Mouse (Mus musculus): ENCODE measurements around the gene Zfp119b. TPM values are rescaled to one million over a fixed set of nuclear protein-coding genes. Genes with fewer than 3 reads are reported as not detected.
"Not testable (repeated sequence)": the region's sequence is repeated elsewhere in the genome, so short reads cannot be mapped to it uniquely, and the experiment has no call there.

The Zfp119b gene
- polyA plus RNA-seq, 1 experiment = 0.69 TPM

DNA sequence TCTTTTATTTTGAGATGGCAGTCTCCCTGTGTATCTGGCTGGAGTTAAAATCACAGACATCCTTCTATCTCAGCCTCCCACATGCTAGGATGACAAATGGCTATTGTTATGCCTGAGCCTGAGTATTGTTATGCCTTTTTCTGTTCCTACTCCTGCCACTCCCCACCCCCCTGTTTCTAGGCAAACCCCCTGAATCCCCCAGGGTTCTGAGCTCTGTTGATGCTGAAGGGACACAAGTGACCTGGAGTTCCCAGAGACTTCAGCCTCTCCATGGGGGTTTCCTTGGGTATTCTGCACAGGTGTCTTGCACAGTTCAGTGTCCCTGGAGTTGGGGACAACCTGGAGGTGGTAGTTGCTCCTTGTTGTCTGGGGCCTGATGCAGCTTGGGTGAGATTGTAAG is 2.7 kb upstream of the Zfp119b start:
- Histone ChIP-seq H3K4me3 (ENCODE audit: insufficient read depth, low read depth, low read length) (no peak overlapping the region), H3K36me3 (ENCODE audit: control insufficient read depth, insufficient read depth, low read length) (no peaks in the 10 kb centered on the region), H3K27me3 (replicated peaks; ENCODE audit: control insufficient read depth, insufficient read depth, low read length) (no peaks in the 10 kb centered on the region), H3K4me1 (ENCODE audit: control insufficient read depth, insufficient read depth, low read length) (peaks cover 4% of the 10 kb centered on the region; the same call in 1 of the 2 replicates), H3K27ac (ENCODE audit: insufficient read depth, low read depth, low read length) (no peak overlapping the region)
- DNase-seq = no peak
- TF ChIP-seq CTCF (conservative IDR thresholded peaks at IDR 0.05; ENCODE audit: insufficient read depth, insufficient read length, low read depth, low read length) (no peak), POLR2A (IDR thresholded peaks at IDR 0.05; ENCODE audit: low read depth, low read length) (no peak)

DNA sequence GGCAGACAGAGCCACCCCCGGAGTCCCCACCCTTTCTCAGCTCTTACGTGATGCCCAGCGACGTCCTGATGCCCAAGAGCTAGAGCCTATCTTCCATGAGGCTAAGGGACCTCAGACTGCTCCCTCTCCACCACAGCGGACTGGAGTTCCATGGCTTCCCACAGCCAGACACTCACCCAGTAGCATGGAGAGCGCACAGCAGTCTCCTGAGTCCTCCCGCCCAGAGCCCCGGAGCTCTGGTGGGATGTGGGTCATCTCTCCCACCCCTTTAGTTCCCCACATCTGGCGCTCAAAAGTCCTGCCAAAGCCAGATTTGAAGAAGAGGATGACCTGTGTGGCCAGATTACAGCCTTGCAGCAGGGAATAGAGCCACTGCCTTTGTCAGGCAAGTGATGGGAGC is 1.3 kb upstream of the Zfp119b start:
- no peak for DNase-seq
- Histone ChIP-seq H3K4me3 (ENCODE audit: insufficient read depth, low read depth, low read length) (no peak overlapping the region), H3K27me3 (replicated peaks; ENCODE audit: control insufficient read depth, insufficient read depth, low read length) (no peaks in the 10 kb centered on the region), H3K36me3 (ENCODE audit: control insufficient read depth, insufficient read depth, low read length) (no peaks in the 10 kb centered on the region), H3K27ac (ENCODE audit: insufficient read depth, low read depth, low read length) (no peak overlapping the region), H3K4me1 (ENCODE audit: control insufficient read depth, insufficient read depth, low read length) (no peaks in the 10 kb centered on the region; the same call in 1 of the 2 replicates)
- 78% methylated on average over 9 of the region's 9 CpGs for WGBS
- TF ChIP-seq CTCF (conservative IDR thresholded peaks at IDR 0.05; ENCODE audit: insufficient read depth, insufficient read length, low read depth, low read length) (no peak), POLR2A (IDR thresholded peaks at IDR 0.05; ENCODE audit: low read depth, low read length) (no peak)

DNA sequence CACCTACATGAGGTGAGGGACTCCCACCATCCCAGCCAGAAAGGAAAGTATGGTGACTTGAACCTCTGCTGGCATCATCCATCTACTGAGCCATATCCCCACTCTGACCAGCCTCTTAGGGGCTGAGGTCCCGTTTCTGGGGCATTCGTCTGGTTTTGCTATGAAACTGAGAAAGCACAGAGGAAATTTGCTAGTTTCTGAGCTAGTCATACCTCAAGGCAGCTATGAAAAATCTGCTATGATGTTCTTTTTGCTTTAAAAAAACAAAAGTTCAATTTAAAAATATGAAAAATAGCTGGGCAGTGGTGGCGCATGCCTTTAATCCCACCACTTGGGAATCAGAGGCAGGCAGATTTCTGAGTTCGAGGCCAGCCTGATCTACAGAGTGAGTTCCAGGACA is 653 bp downstream of the Zfp119b start:
- TF ChIP-seq CTCF (conservative IDR thresholded peaks at IDR 0.05; ENCODE audit: insufficient read depth, insufficient read length, low read depth, low read length) = no peak
- TF ChIP-seq POLR2A (IDR thresholded peaks at IDR 0.05; ENCODE audit: low read depth, low read length) = no peak
- no peak overlapping the region for H3K27ac ChIP-seq (ENCODE audit: insufficient read depth, low read depth, low read length)
- no peaks in the 10 kb centered on the region; the same call in 1 of the 2 replicates for H3K4me1 ChIP-seq (ENCODE audit: control insufficient read depth, insufficient read depth, low read length)
- no peaks in the 10 kb centered on the region for H3K36me3 ChIP-seq (ENCODE audit: control insufficient read depth, insufficient read depth, low read length)
- H3K27me3 ChIP-seq (replicated peaks; ENCODE audit: control insufficient read depth, insufficient read depth, low read length) = no peaks in the 10 kb centered on the region
- no peak overlapping the region for H3K4me3 ChIP-seq (ENCODE audit: insufficient read depth, low read depth, low read length)
- no peak for DNase-seq
- 85% methylated on average over 4 of the region's 4 CpGs for WGBS

DNA sequence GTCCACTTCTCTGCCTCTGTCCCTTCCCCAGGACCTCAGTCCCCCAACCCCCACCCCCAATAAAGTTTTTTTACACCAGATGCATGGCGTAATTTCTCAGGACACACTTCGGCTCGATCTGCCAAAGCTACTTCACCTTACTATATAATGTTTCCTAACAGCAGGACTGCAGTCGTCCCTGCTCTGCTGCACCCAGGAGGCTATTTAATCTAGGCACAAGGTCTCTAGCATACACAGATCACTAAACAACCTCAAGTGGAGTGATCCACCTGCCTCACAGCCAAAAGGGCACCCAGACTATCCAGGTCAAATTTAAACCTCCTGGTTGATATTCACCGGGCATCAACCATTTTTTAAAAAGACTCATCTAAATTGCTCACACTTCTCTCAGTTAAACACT is 3.6 kb downstream of the Zfp119b start:
- no peak for DNase-seq
- H3K36me3 ChIP-seq (ENCODE audit: control insufficient read depth, insufficient read depth, low read length) = no peaks in the 10 kb centered on the region
- WGBS = 13% methylated on average over 5 of the region's 5 CpGs
- no peaks in the 10 kb centered on the region for H3K27me3 ChIP-seq (replicated peaks; ENCODE audit: control insufficient read depth, insufficient read depth, low read length)
- no peaks in the 10 kb centered on the region; the same call in 1 of the 2 replicates for H3K4me1 ChIP-seq (ENCODE audit: control insufficient read depth, insufficient read depth, low read length)
- no peak for TF ChIP-seq CTCF (conservative IDR thresholded peaks at IDR 0.05; ENCODE audit: insufficient read depth, insufficient read length, low read depth, low read length)
- no peak for TF ChIP-seq POLR2A (IDR thresholded peaks at IDR 0.05; ENCODE audit: low read depth, low read length)
- peak overlapping the region; percentile 60 for H3K4me3 ChIP-seq (ENCODE audit: insufficient read depth, low read depth, low read length)
- peak overlapping the region; percentile 91; the same call in 1 of the 2 replicates for H3K27ac ChIP-seq (ENCODE audit: insufficient read depth, low read depth, low read length)

DNA sequence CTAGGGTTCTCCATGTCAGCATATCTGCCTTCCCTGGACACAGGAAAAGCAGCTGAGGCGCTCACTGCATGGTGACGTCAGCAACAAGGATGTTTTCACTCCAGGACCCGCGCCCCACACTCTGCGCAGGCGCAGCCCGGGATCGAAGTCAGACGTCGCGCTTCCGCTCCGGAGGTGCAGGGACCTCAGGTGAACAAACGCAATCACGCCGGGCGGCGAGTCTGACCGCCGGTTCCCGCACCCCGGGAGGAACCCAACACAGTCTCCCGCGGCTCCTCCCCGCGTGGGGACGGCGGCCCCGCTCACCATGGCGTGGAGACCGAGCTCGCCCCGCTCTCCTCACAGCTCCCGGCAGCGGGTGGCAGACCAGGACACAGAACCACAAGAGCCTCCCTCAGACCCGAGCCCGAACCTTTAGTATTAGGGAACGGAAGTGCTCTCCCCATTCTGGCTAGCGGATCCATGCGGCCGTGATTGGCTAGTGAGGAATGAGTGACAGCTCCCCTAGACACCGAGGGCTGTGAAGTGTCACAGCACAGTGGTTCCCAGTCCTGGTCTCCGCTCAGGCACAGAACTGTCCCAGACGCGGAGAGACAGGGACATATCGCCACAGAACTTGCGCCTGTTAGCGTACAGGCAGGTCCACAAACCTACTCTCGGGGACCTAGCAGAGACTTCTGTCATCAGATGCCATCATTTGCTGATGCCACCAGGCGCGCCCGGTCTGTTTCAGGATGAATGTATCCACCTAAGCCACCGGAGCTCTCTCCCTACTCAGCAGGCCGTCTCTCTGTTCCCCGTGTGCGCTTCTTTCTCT is 4.2 kb downstream of the Zfp119b start:
- H3K27me3 ChIP-seq (replicated peaks; ENCODE audit: control insufficient read depth, insufficient read depth, low read length); H3K4me1 ChIP-seq (ENCODE audit: control insufficient read depth, insufficient read depth, low read length); H3K36me3 ChIP-seq (ENCODE audit: control insufficient read depth, insufficient read depth, low read length): not testable (repeated sequence)
- WGBS = under 1% methylated on average over 56 of the region's 56 CpGs
- peak overlapping the region; percentile 60 for H3K4me3 ChIP-seq (ENCODE audit: insufficient read depth, low read depth, low read length)
- peak; percentile 76 for TF ChIP-seq POLR2A (IDR thresholded peaks at IDR 0.05; ENCODE audit: low read depth, low read length)
- peak; percentile 98 for DNase-seq
- peak overlapping the region; percentile 91 for H3K27ac ChIP-seq (ENCODE audit: insufficient read depth, low read depth, low read length)

DNA sequence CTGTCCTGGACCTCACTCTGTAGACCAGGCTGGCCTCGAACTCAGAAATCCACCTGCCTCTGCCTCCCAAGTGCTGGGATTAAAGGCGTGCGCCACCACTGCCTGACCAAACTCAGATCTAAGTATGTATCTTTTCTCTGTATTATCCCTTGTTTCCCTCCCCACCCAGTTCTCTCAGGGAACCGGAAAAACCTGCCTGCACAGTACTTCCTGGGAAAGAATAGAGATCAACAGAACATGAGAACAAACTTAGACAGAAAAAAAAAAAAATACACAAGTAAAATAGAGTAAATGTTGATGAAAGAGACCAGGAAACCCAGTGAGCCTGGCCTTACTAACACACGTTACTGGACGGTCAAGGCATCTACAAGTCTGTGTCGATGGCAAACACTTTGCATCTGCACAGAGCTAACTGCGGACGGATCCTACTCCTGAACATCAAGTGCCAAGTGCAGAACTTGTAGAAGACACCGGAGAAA is 4.9 kb downstream of the Zfp119b start:
- Histone ChIP-seq H3K4me3 (ENCODE audit: insufficient read depth, low read depth, low read length) (peak overlapping the region; percentile 60), H3K27ac (ENCODE audit: insufficient read depth, low read depth, low read length) (peak overlapping the region; percentile 91)
- not testable (repeated sequence) for H3K27me3 ChIP-seq (replicated peaks; ENCODE audit: control insufficient read depth, insufficient read depth, low read length); H3K36me3 ChIP-seq (ENCODE audit: control insufficient read depth, insufficient read depth, low read length); DNase-seq; H3K4me1 ChIP-seq (ENCODE audit: control insufficient read depth, insufficient read depth, low read length)
- 23% methylated on average over 10 of the region's 10 CpGs for WGBS

DNA sequence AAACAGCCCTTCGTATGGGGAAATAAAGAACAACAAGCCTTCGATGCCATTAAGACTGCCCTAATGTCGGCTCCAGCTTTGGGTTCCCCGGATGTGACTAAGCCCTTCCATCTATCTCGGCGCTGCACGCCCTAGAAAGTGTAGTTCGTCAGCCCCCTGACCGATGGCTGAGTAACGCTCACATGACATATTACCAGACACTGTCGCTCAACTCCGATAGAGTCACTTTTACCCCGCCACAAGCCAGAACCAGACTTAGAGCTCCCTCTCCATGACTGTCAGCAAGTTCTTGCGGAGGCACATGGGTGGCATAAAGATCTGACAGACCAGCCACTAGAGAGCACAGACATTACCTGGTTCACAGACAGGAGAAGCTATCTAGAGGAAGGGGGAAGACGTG is 16.1 kb downstream of the Zfp119b start:
- WGBS = 94% methylated on average over 15 of the region's 15 CpGs
- H3K4me3 ChIP-seq (ENCODE audit: insufficient read depth, low read depth, low read length) = no peak overlapping the region
- TF ChIP-seq POLR2A (IDR thresholded peaks at IDR 0.05; ENCODE audit: low read depth, low read length) = no peak
- TF ChIP-seq CTCF (conservative IDR thresholded peaks at IDR 0.05; ENCODE audit: insufficient read depth, insufficient read length, low read depth, low read length) = no peak

More for the DNA sequence above, 16.1 kb downstream of the Zfp119b start:
- no peak for DNase-seq
- H3K4me1 ChIP-seq (ENCODE audit: control insufficient read depth, insufficient read depth, low read length) = no peaks in the 10 kb centered on the region
- peaks cover 2% of the 10 kb centered on the region; the same call in 1 of the 2 replicates for H3K36me3 ChIP-seq (ENCODE audit: control insufficient read depth, insufficient read depth, low read length)
- H3K27ac ChIP-seq (ENCODE audit: insufficient read depth, low read depth, low read length) = no peak overlapping the region
- no peaks in the 10 kb centered on the region for H3K27me3 ChIP-seq (replicated peaks; ENCODE audit: control insufficient read depth, insufficient read depth, low read length)
